In genomic region chr8:47413524-47414257, GRCm38 (mm10) we compare ENCODE assay signal across 8 mouse cellular contexts. TPM values are rescaled to one million over a fixed set of nuclear protein-coding genes. Genes with fewer than 3 reads are reported as not detected.
DNase-seq lines count a peak whose midpoint lies in the region; ATAC-seq and TF ChIP-seq lines count a peak whose summit lies in the region.

No protein-coding gene starts in this region.

- peak overlapping the region; percentile 51 for H3K9ac ChIP-seq in hindbrain, embryonic 15.5 days
- H3K9ac ChIP-seq in lung, postnatal 0 days (replicated peaks; ENCODE audit: low read depth): peak overlapping the region; percentile 48

- no peaks in the 10 kb centered on the region for H3K9me3 ChIP-seq in hindbrain, embryonic 15.5 days
- H3K9me3 ChIP-seq in lung, postnatal 0 days (ENCODE audit: low read length): no peaks in the 10 kb centered on the region

- CTCF ChIA-PET in Patski (lab: Charles Lee): interaction anchor here (0.8 to 1.2 kb wide), 2 partner anchors 27 to 42 kb away, joined by 3 to 5 read pairs; no protein-coding TSS in a partner anchor

- peak; percentile 77 for ATAC-seq in Patski
- ATAC-seq in hindbrain, embryonic 15.5 days (ENCODE audit: low FRiP score, low read depth): peak; percentile 80
- ATAC-seq in lung, postnatal 0 days: peak; percentile 79
- no peak for ATAC-seq in activated CD4-positive, CD25-positive, alpha-beta regulatory T cell, adult 4 months

- peaks cover 26% of the 10 kb centered on the region for H3K4me1 ChIP-seq in hindbrain, embryonic 15.5 days (replicated peaks)
- H3K4me1 ChIP-seq in lung, postnatal 0 days (ENCODE audit: insufficient read depth, low read depth, low read length): no peaks in the 10 kb centered on the region

- TF ChIP-seq CTCF in Patski (IDR thresholded peaks at IDR 0.05): no peak
- TF ChIP-seq CTCF in lung, postnatal 0 days (IDR thresholded peaks at IDR 0.05): no peak; the same call in 1 of the 2 replicates

- in situ Hi-C loops in Patski (cut with MboI; ENCODE audit: low pct_unique_long_range_greater_than_20kb): loop anchor here (5.0 to 10.0 kb wide), 2 partner anchors 89 to 271 kb away; no protein-coding TSS in a partner anchor

- 0% methylated on average over 44 of the region's 46 CpGs for WGBS in hindbrain, embryonic 15.5 days
- under 1% methylated on average over 45 of the region's 46 CpGs for WGBS in lung, postnatal 0 days

- DNase-seq in Patski (ENCODE audit: low read depth, low spot score): no peak
- DNase-seq in cerebellum, postnatal 14 days: peak; percentile 65 to 67
- peak; percentile 38 to 44 for DNase-seq in frontal cortex, postnatal 36 days (ENCODE audit: low spot score in 2 of 2)
- DNase-seq in left cerebral cortex, adult 11 months (ENCODE audit: low spot score): peak; percentile 15
- peak; percentile 70 for DNase-seq in lung, postnatal 0 days (ENCODE audit: low spot score)
- peak; percentile 57 for DNase-seq in right cerebral cortex, adult 18-20 months

- no peaks in the 10 kb centered on the region for H3K36me3 ChIP-seq in hindbrain, embryonic 15.5 days
- no peaks in the 10 kb centered on the region for H3K36me3 ChIP-seq in lung, postnatal 0 days (ENCODE audit: insufficient read depth, low read length)

- H3K4me3 ChIP-seq in hindbrain, embryonic 15.5 days: peak overlapping the region; percentile 55
- peak overlapping the region; percentile 67 for H3K4me3 ChIP-seq in lung, postnatal 0 days (ENCODE audit: low read depth, low read length)

- TF ChIP-seq EP300 in lung, postnatal 0 days (IDR thresholded peaks at IDR 0.05): no peak

- POLR2A ChIA-PET in Patski (lab: Charles Lee): interaction anchor here (0.5 to 1.6 kb wide), 2 partner anchors 10 to 45 kb away, joined by 4 to 6 read pairs; no protein-coding TSS in a partner anchor

- H3K4me2 ChIP-seq in hindbrain, embryonic 15.5 days: peak overlapping the region; percentile 96
- H3K4me2 ChIP-seq in lung, postnatal 0 days (replicated peaks; ENCODE audit: low read depth, low read length): peak overlapping the region; percentile 86

- H3K27me3 ChIP-seq in Patski: no peaks in the 10 kb centered on the region
- peaks cover 55% of the 10 kb centered on the region for H3K27me3 ChIP-seq in hindbrain, embryonic 15.5 days
- peaks cover 13% of the 10 kb centered on the region; the same call in 1 of the 2 replicates for H3K27me3 ChIP-seq in lung, postnatal 0 days (replicated peaks; ENCODE audit: insufficient read depth, low read length)

- H3K27ac ChIP-seq in hindbrain, embryonic 15.5 days (replicated peaks): peak overlapping the region; percentile 40; the same call in 1 of the 2 replicates
- H3K27ac ChIP-seq in lung, postnatal 0 days (ENCODE audit: low read length): peak overlapping the region; percentile 68

RNA-seq across cellular contexts. Expression of gene Stox2, which starts 32.5 kb away (rescaled TPM):
- 14.7 TPM for polyA plus RNA-seq in Patski (2021)
- polyA plus RNA-seq in hindbrain, embryonic 15.5 days (2015; fragmentation: Nextera tagmentation; extraction: Ambion mirVana): 43.3 and 43.5 TPM in 2 replicates
- 5.8 and 7.4 TPM in 2 replicates for polyA plus RNA-seq in lung, postnatal 0 days (2015; fragmentation: Nextera tagmentation; extraction: Ambion mirVana)
- not detected for polyA plus RNA-seq in activated CD4-positive, CD25-positive, alpha-beta regulatory T cell, adult 4 months (2017; shearing (Covaris generic))
